Mouse (Mus musculus) ovary, adult 18-20 months (tissue): Measurements from ENCODE around the gene Fbxl21.

Experiments used
- DNase-seq: peaks from one replicate; pipeline ENCODE4 v3.0.0; 2022; ENCODE audit warnings: low spot score, mixed read lengths

Fbxl21 gene

GRCm38 (mm10) chr13:56522081-56522820, at the start of gene Fbxl21:
TSS of gene Fbxl21 (plus strand) at chr13:56522472.
- peak; percentile 91 for DNase-seq

GRCm38 (mm10) chr13:56472661-56473060, 49.6 kb upstream of the Fbxl21 start:
- DNase-seq: no peak

GRCm38 (mm10) chr13:56475363-56475762, 46.9 kb upstream of the Fbxl21 start:
- no peak for DNase-seq

- DNase-seq: peak; percentile 17
Observed at GRCm38 (mm10) chr13:56476790-56477189, 45.5 kb upstream of the Fbxl21 start.

- DNase-seq: no peak
Observed at GRCm38 (mm10) chr13:56477271-56477670, 45.0 kb upstream of the Fbxl21 start.

- DNase-seq: no peak
Observed at GRCm38 (mm10) chr13:56478027-56478426, 44.2 kb upstream of the Fbxl21 start.

- no peak for DNase-seq
Observed at GRCm38 (mm10) chr13:56482146-56482545, 40.1 kb upstream of the Fbxl21 start, which contains the start of gene Il9. TSS of gene Il9 (minus strand) at chr13:56482246.

- DNase-seq: no peak
Observed at GRCm38 (mm10) chr13:56488012-56488411, 34.3 kb upstream of the Fbxl21 start.

GRCm38 (mm10) chr13:56494440-56494839, 27.8 kb upstream of the Fbxl21 start:
- no peak for DNase-seq

- DNase-seq: no peak
Observed at GRCm38 (mm10) chr13:56500132-56500531, 22.1 kb upstream of the Fbxl21 start.

- DNase-seq: no peak
Observed at GRCm38 (mm10) chr13:56500636-56501035, 21.6 kb upstream of the Fbxl21 start.

- DNase-seq: no peak
Observed at GRCm38 (mm10) chr13:56501866-56502420, 20.3 kb upstream of the Fbxl21 start.

GRCm38 (mm10) chr13:56506871-56507496, 15.3 kb upstream of the Fbxl21 start:
- no peak for DNase-seq

GRCm38 (mm10) chr13:56509796-56510195, 12.5 kb upstream of the Fbxl21 start:
- no peak for DNase-seq

GRCm38 (mm10) chr13:56513595-56513994, 8.7 kb upstream of the Fbxl21 start:
- DNase-seq: no peak

- no peak for DNase-seq
Observed at GRCm38 (mm10) chr13:56516311-56516710, 6.0 kb upstream of the Fbxl21 start.

- DNase-seq: no peak
Observed at GRCm38 (mm10) chr13:56516816-56517215, 5.5 kb upstream of the Fbxl21 start.

GRCm38 (mm10) chr13:56522821-56523167, 522 bp downstream of the Fbxl21 start:
- DNase-seq: no peak

GRCm38 (mm10) chr13:56526871-56527270, 4.6 kb downstream of the Fbxl21 start:
- DNase-seq: no peak

GRCm38 (mm10) chr13:56527846-56528245, 5.6 kb downstream of the Fbxl21 start:
- DNase-seq: no peak

GRCm38 (mm10) chr13:56528281-56528680, 6.0 kb downstream of the Fbxl21 start:
- DNase-seq: no peak

GRCm38 (mm10) chr13:56529031-56529430, 6.8 kb downstream of the Fbxl21 start:
- no peak for DNase-seq

- no peak for DNase-seq
Observed at GRCm38 (mm10) chr13:56529685-56530084, 7.4 kb downstream of the Fbxl21 start.
